Mouse (Mus musculus) MEL (cell line): ENCODE measurements around the gene Gtsf1l. TPM values are rescaled to one million over a fixed set of nuclear protein-coding genes. Genes with fewer than 3 reads are reported as not detected.

Source experiments
- DNase-seq: peaks from one replicate; pipeline ENCODE4 v3.0.0; 2011; ENCODE audit warnings: low read depth, low spot score
- H3K27ac ChIP-seq: 2 replicates; pipeline ENCODE4 v1.5.1; 2012; ENCODE audit warnings: low read depth, mild to moderate bottlenecking, control low read depth, low read length, moderate library complexity; ENCODE audit not compliant: control insufficient read depth
- H3K27me3 ChIP-seq, 2 experiments: fragments of 150-350 bp in 1 of 2; sonication (generic) in 1 of 2; 2 replicates each; pipeline ENCODE4 v1.6.1; 2012; ENCODE audit warnings: low read length in 2 of 2, mild to moderate bottlenecking in 2 of 2, improper control_type of control experiment in 1 of 2, moderate library complexity in 1 of 2; ENCODE audit not compliant: insufficient read depth in 2 of 2, control insufficient read depth in 1 of 2
- H3K36me3 ChIP-seq, 2 experiments: 2 replicates each; pipeline ENCODE4 v1.6.1; 2012 to 2014; ENCODE audit warnings: low read length in 2 of 2, improper control_type of control experiment in 1 of 2, inconsistent platforms in 1 of 2, mild to moderate bottlenecking in 1 of 2; ENCODE audit not compliant: insufficient read depth in 2 of 2, control insufficient read depth in 1 of 2
- H3K4me1 ChIP-seq, 2 experiments: fragments of 150-350 bp in 1 of 2; sonication (generic) in 1 of 2; 2 replicates each; pipeline ENCODE4 v1.6.1; 2012; ENCODE audit warnings: low read length in 2 of 2, improper control_type of control experiment in 1 of 2, mild to moderate bottlenecking in 1 of 2; ENCODE audit not compliant: insufficient read depth in 2 of 2, control insufficient read depth in 1 of 2
- H3K4me3 ChIP-seq, 2 experiments: fragments of 150-350 bp in 1 of 2; sonication (generic) in 1 of 2; 2 replicates each; pipeline ENCODE4 v1.5.1; 2012; ENCODE audit warnings: low read depth in 2 of 2, low read length in 2 of 2, mild to moderate bottlenecking in 2 of 2, moderate library complexity in 2 of 2, control low read depth in 1 of 2, improper control_type of control experiment in 1 of 2; ENCODE audit not compliant: control insufficient read depth in 1 of 2, insufficient read depth in 1 of 2
- H3K79me2 ChIP-seq: 2 replicates; pipeline ENCODE4 v1.6.1; 2012; ENCODE audit warnings: mild to moderate bottlenecking, low read length, moderate library complexity; ENCODE audit not compliant: control insufficient read depth, poor library complexity, insufficient read depth
- H3K9ac ChIP-seq: 2 replicates; pipeline ENCODE4 v1.6.1; 2012; ENCODE audit warnings: low read depth, mild to moderate bottlenecking, control low read depth, low read length, moderate library complexity; ENCODE audit not compliant: control insufficient read depth, poor library complexity, severe bottlenecking
- H3K9me3 ChIP-seq: fragments of 150-350 bp; sonication (generic); replicated peaks from 2 replicates; pipeline ENCODE4 v1.6.1; 2012; ENCODE audit warnings: mild to moderate bottlenecking, low read length, improper control_type of control experiment, moderate library complexity; ENCODE audit not compliant: insufficient read depth
- BHLHE40 ChIP-seq: IDR thresholded peaks from 2 replicates; pipeline ENCODE4 v1.6.1; 2012; ENCODE audit warnings: low read depth, mild to moderate bottlenecking, inconsistent platforms, low read length, improper control_type of control experiment, borderline replicate concordance
- CHD1 ChIP-seq: IDR thresholded peaks from 2 replicates; pipeline ENCODE4 v1.6.1; 2012; ENCODE audit warnings: low read depth, mild to moderate bottlenecking, inconsistent platforms, low read length, improper control_type of control experiment
- CHD2 ChIP-seq: IDR thresholded peaks from 2 replicates; pipeline ENCODE4 v1.6.1; 2011; ENCODE audit warnings: low read length, improper control_type of control experiment
- CTCF ChIP-seq, 3 experiments: IDR thresholded peaks in 2 of 3; conservative IDR thresholded peaks in 1 of 3; 2 replicates each; pipeline ENCODE4 v1.5.1; 2011 to 2012; ENCODE audit warnings: low read length in 3 of 3, low read depth in 2 of 3, mild to moderate bottlenecking in 2 of 3, improper control_type of control experiment in 1 of 3, inconsistent platforms in 1 of 3, mixed read lengths in 1 of 3, moderate library complexity in 1 of 3; ENCODE audit not compliant: control insufficient read depth in 1 of 3, insufficient read depth in 1 of 3, poor library complexity in 1 of 3, severe bottlenecking in 1 of 3
- ELF1 ChIP-seq: IDR thresholded peaks from 2 replicates; pipeline ENCODE4 v1.6.1; 2014; ENCODE audit warnings: low read depth, mild to moderate bottlenecking, inconsistent platforms, low read length, improper control_type of control experiment, moderate library complexity
- EP300 ChIP-seq, 2 experiments: IDR thresholded peaks; 2 replicates each; pipeline ENCODE4 v1.6.1; 2011; ENCODE audit warnings: improper control_type of control experiment in 2 of 2, low read length in 2 of 2, low read depth in 1 of 2, mild to moderate bottlenecking in 1 of 2
- ETS1 ChIP-seq: IDR thresholded peaks from 2 replicates; pipeline ENCODE4 v1.6.1; 2012; ENCODE audit warnings: low read depth, mild to moderate bottlenecking, inconsistent platforms, low read length, improper control_type of control experiment, moderate library complexity
- GABPA ChIP-seq: IDR thresholded peaks from 2 replicates; pipeline ENCODE4 v1.6.1; 2012; ENCODE audit warnings: low read depth, mild to moderate bottlenecking, inconsistent platforms, low read length, improper control_type of control experiment, moderate library complexity
- GATA1 ChIP-seq: IDR thresholded peaks from 2 replicates; pipeline ENCODE4 v1.6.1; 2011; ENCODE audit warnings: low read depth, low read length, improper control_type of control experiment
- HCFC1 ChIP-seq: IDR thresholded peaks from 2 replicates; pipeline ENCODE4 v1.6.1; 2012; ENCODE audit warnings: low read depth, mild to moderate bottlenecking, inconsistent platforms, low read length, improper control_type of control experiment, moderate library complexity
- KAT2A ChIP-seq: conservative IDR thresholded peaks from 2 replicates; pipeline ENCODE4 v1.6.1; 2012; ENCODE audit warnings: low read depth, low read length, improper control_type of control experiment, inconsistent platforms
- MAFK ChIP-seq: IDR thresholded peaks from 2 replicates; pipeline ENCODE4 v1.6.1; 2011; ENCODE audit warnings: low read depth, mild to moderate bottlenecking, low read length, improper control_type of control experiment, borderline replicate concordance
- MAX ChIP-seq: IDR thresholded peaks from 2 replicates; pipeline ENCODE4 v1.6.1; 2011; ENCODE audit warnings: low read length, improper control_type of control experiment
- MAZ ChIP-seq: IDR thresholded peaks from 2 replicates; pipeline ENCODE4 v1.6.1; 2012; ENCODE audit warnings: low read depth, mild to moderate bottlenecking, inconsistent platforms, low read length, improper control_type of control experiment
- MEF2A ChIP-seq: IDR thresholded peaks from 2 replicates; pipeline ENCODE4 v1.6.1; 2014; ENCODE audit warnings: low read depth, mild to moderate bottlenecking, inconsistent platforms, low read length, improper control_type of control experiment; ENCODE audit not compliant: poor library complexity, insufficient replicate concordance, severe bottlenecking; ENCODE audit errors: extremely low read depth
- MYB ChIP-seq: IDR thresholded peaks from 2 replicates; pipeline ENCODE4 v1.6.1; 2011; ENCODE audit warnings: mild to moderate bottlenecking, low read depth, low read length, improper control_type of control experiment
- NELFE ChIP-seq: IDR thresholded peaks from 2 replicates; pipeline ENCODE4 v1.6.1; 2011; ENCODE audit warnings: low read depth, low read length, improper control_type of control experiment
- NRF1 ChIP-seq: IDR thresholded peaks from 2 replicates; pipeline ENCODE4 v1.6.1; 2014; ENCODE audit warnings: low read depth, mild to moderate bottlenecking, inconsistent platforms, low read length, improper control_type of control experiment, moderate library complexity; ENCODE audit not compliant: poor library complexity, insufficient read depth, severe bottlenecking
- POLR2A ChIP-seq, 2 experiments: IDR thresholded peaks; 2 replicates each; pipeline ENCODE4 v1.6.1; 2011 to 2012; ENCODE audit warnings: low read length in 2 of 2, mild to moderate bottlenecking in 2 of 2, control low read depth in 1 of 2, improper control_type of control experiment in 1 of 2, low read depth in 1 of 2, moderate library complexity in 1 of 2; ENCODE audit not compliant: control insufficient read depth in 1 of 2, insufficient read depth in 1 of 2, poor library complexity in 1 of 2
- POLR2AphosphoS2 ChIP-seq: IDR thresholded peaks from 2 replicates; pipeline ENCODE4 v1.6.1; 2011; ENCODE audit warnings: low read length, improper control_type of control experiment
- POLR2AphosphoS5 ChIP-seq: IDR thresholded peaks from 2 replicates; pipeline ENCODE4 v1.6.1; 2012; ENCODE audit warnings: low read depth, borderline replicate concordance, mild to moderate bottlenecking, inconsistent platforms, low read length, moderate library complexity, mixed read lengths
- RAD21 ChIP-seq: IDR thresholded peaks from 2 replicates; pipeline ENCODE4 v1.6.1; 2011; ENCODE audit warnings: mild to moderate bottlenecking, low read depth, low read length, improper control_type of control experiment
- RCOR1 ChIP-seq: IDR thresholded peaks from 2 replicates; pipeline ENCODE4 v1.6.1; 2012; ENCODE audit warnings: low read depth, mild to moderate bottlenecking, inconsistent platforms, low read length, improper control_type of control experiment
- SIN3A ChIP-seq: IDR thresholded peaks from 2 replicates; pipeline ENCODE4 v1.6.1; 2012; ENCODE audit warnings: low read length, improper control_type of control experiment, inconsistent platforms
- SMC3 ChIP-seq: IDR thresholded peaks from 2 replicates; pipeline ENCODE4 v1.6.1; 2011; ENCODE audit warnings: low read depth, low read length, improper control_type of control experiment
- TAL1 ChIP-seq: IDR thresholded peaks from 2 replicates; pipeline ENCODE4 v1.6.1; 2012; ENCODE audit warnings: mild to moderate bottlenecking, inconsistent platforms, low read length, moderate library complexity, mixed read lengths
- TBP ChIP-seq: IDR thresholded peaks from 2 replicates; pipeline ENCODE4 v1.8.0; 2011; ENCODE audit warnings: low read depth, low read length, improper control_type of control experiment
- TCF12 ChIP-seq: IDR thresholded peaks from 2 replicates; pipeline ENCODE4 v1.6.1; 2014; ENCODE audit warnings: low read depth, mild to moderate bottlenecking, inconsistent platforms, low read length, improper control_type of control experiment, moderate library complexity
- UBTF ChIP-seq: IDR thresholded peaks from 2 replicates; pipeline ENCODE4 v1.6.1; 2012; ENCODE audit warnings: low read depth, mild to moderate bottlenecking, inconsistent platforms, low read length, improper control_type of control experiment, moderate library complexity, borderline replicate concordance; ENCODE audit not compliant: insufficient read depth
- USF2 ChIP-seq, 2 experiments: IDR thresholded peaks; 2 replicates each; pipeline ENCODE4 v1.6.1; 2011 to 2012; ENCODE audit warnings: improper control_type of control experiment in 2 of 2, low read length in 2 of 2, borderline replicate concordance in 1 of 2, inconsistent platforms in 1 of 2, low read depth in 1 of 2, mild to moderate bottlenecking in 1 of 2; ENCODE audit not compliant: insufficient read depth in 1 of 2
- ZC3H11A ChIP-seq: IDR thresholded peaks from 2 replicates; pipeline ENCODE4 v1.6.1; 2012; ENCODE audit warnings: low read depth, mild to moderate bottlenecking, inconsistent platforms, low read length, improper control_type of control experiment
- ZKSCAN1 ChIP-seq: IDR thresholded peaks from 2 replicates; pipeline ENCODE4 v1.6.1; 2012; ENCODE audit warnings: low read depth, mild to moderate bottlenecking, inconsistent platforms, low read length, improper control_type of control experiment, moderate library complexity
- ZMIZ1 ChIP-seq: IDR thresholded peaks from 2 replicates; pipeline ENCODE4 v1.6.1; 2012; ENCODE audit warnings: low read depth, mild to moderate bottlenecking, inconsistent platforms, low read length, improper control_type of control experiment, moderate library complexity
- polyA plus RNA-seq, 2 experiments: library from polyadenylated mRNA; stranded (reverse) in 1 of 2; unstranded in 1 of 2; fragments of >175 nt in 1 of 2; fragments of >200 nt in 1 of 2; gene quantifications; 2 replicates each; pipeline versions ENCODE4 v1.2.1 to v1.2.4; 2012; ENCODE audit warnings: low replicate concordance in 2 of 2, low read depth in 1 of 2; ENCODE audit not compliant: insufficient read length in 2 of 2, insufficient read depth in 1 of 2, missing spikeins in 1 of 2
- total RNA-seq: library from RNA; depleted of rRNA; stranded (reverse); fragments of 300-350 nt; gene quantifications from 2 replicates; pipeline ENCODE4 v1.2.3, GENCODE M21; 2012

The Gtsf1l gene
- total and polyA plus RNA-seq, 3 experiments, result not detected

DNA sequence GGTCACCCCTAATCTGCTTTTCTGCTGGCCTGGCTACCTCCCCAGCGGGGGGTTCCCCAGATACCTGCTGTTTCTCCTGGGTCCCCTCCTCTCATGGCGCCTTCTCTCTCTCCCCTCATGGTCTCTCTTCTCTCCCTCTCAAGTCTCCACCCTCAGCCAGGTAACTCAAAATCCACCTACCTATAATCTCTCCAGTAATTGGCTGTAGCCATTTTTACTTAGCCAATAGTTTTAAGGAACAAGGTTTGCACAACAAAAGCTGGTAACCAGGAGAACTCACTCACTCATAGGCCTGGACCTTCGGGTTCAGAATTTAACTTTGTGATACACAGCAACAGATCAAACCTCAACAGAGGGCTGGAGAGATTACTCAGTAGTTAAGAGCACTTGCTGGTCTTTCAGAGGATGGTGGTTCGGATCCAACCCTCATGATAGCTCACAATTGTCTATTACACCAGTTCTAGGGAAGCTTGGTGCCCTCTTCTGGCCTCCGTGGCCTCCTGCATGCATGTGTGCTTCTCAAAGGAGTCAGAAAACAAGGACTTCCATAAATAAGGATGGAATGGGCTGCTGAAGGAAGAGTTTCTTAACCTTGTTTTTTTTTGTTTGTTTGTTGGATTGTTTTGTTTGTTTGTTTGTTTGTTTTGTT lies 1.9 kb upstream of the Gtsf1l start:
- Histone ChIP-seq H3K4me1 (no peaks in the 10 kb centered on the region), H3K4me3 (no peak overlapping the region), H3K36me3 (no peaks in the 10 kb centered on the region), H3K9ac (no peak overlapping the region), H3K27ac (no peak overlapping the region), H3K79me2 (no peaks in the 10 kb centered on the region), H3K9me3 (no peaks in the 10 kb centered on the region), H3K27me3 (no peaks in the 10 kb centered on the region)
- TF ChIP-seq CHD2 (no peak), GATA1 (no peak), TAL1 (no peak), ELF1 (no peak), RCOR1 (no peak), USF2 (IDR thresholded peaks at IDR 0.05; ENCODE audit: borderline replicate concordance in 1 of 2, insufficient read depth in 1 of 2, low read depth in 1 of 2, low read length in 2 of 2) (no peak), NELFE (no peak), MAZ (no peak), ETS1 (no peak), MAX (no peak), RAD21 (peak; percentile 50), ZC3H11A (peak; percentile 32; the same call in 1 of the 2 replicates), MAFK (no peak), SMC3 (peak; percentile 66), TBP (no peak), SIN3A (no peak), UBTF (no peak), MYB (no peak), POLR2A (IDR thresholded peaks at IDR 0.05; ENCODE audit: control insufficient read depth in 1 of 2, insufficient read depth in 1 of 2, low read depth in 1 of 2, low read length in 2 of 2, poor library complexity in 1 of 2) (no peak), GABPA (no peak), KAT2A (no peak), BHLHE40 (no peak), EP300 (IDR thresholded peaks at IDR 0.05; ENCODE audit: low read depth in 1 of 2, low read length in 2 of 2) (no peak), POLR2AphosphoS5 (no peak), MEF2A (no peak), ZMIZ1 (no peak), CHD1 (no peak), TCF12 (no peak), ZKSCAN1 (no peak), CTCF (IDR thresholded peaks at IDR 0.05 in 2 of 3, conservative IDR thresholded peaks at IDR 0.05 in 1 of 3; ENCODE audit: control insufficient read depth in 1 of 3, insufficient read depth in 1 of 3, low read depth in 2 of 3, low read length in 3 of 3, poor library complexity in 1 of 3, severe bottlenecking in 1 of 3) (peak; percentile 47 to 64 (median 64)), HCFC1 (no peak), NRF1 (no peak), POLR2AphosphoS2 (no peak)
- DNase-seq, result peak; percentile 52
